Mouse (Mus musculus): ENCODE measurements around the gene Olfr287. TPM values are rescaled to one million over a fixed set of nuclear protein-coding genes. Genes with fewer than 3 reads are reported as not detected.

Olfr287 gene
- polyA plus RNA-seq (2012; fragmentation: generic; extraction: Trizol): under 1 TPM in 1 of 2 experiments, not detected in 1; 0.70 TPM

GRCm38 (mm10) chr15:98220877-98221276 is at the start of gene Olfr287, which contains the start of gene Gm44579:
Olfr287 (minus strand) TSS chr15:98221056.
Gm44579 (minus strand) TSS chr15:98220977.

GRCm38 (mm10) chr15:98257193-98257592 is 36.3 kb upstream of the Olfr287 start, which contains the start of gene H1fnt:
H1fnt (minus strand) TSS chr15:98257293.

GRCm38 (mm10) chr15:98234350-98234749 is 13.5 kb upstream of the Olfr287 start, which contains the start of gene Olfr286:
Olfr286 (minus strand) TSS chr15:98234450.

DNA sequence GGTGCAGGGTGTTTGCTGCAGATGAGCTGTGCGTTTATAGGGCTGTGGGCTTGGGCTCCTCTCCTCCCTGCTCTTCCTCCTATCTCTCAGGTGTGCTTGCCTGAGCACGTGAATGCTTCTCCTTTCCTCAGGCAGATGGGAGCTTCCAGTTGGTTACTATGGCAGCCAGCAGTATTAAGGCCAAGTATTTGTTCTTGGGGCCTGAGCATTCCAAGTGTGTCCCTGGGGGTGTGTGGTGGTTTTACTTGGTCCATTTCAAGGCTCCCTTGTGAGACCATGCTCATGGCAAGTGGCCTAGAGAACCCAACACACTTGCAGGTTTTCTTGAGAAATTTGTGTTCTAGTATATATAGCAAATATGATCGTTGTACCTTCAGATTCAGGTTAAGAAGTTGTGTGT is 25.4 kb downstream of the Olfr287 start, which contains the start of gene Olfr288:
Gene Olfr288, minus strand, starts transcription at position 101 of the 400 bp plus-strand sequence.

GRCm38 (mm10) chr15:98166963-98167644 is 53.8 kb downstream of the Olfr287 start, which contains the start of gene Ccdc184:
Ccdc184 (plus strand) TSS chr15:98167158.

GRCm38 (mm10) chr15:98165525-98165924 is 55.3 kb downstream of the Olfr287 start, which contains the start of gene Asb8:
Asb8 (minus strand) TSS chr15:98165625.

Other genes with a start within 250 kb of the Olfr287 start
- gene Col2a1, start 216.4 kb downstream of the Olfr287 start, polyA plus RNA-seq (2012; fragmentation: generic; extraction: Trizol): 10 to 100 TPM; 17.3 to 25.2 TPM
- gene Pfkm, start 128.5 kb downstream of the Olfr287 start, polyA plus RNA-seq (2012; fragmentation: generic; extraction: Trizol): 100 to 1,000 TPM in 1 of 2 experiments, 10 to 100 TPM in 1; 31.0 to 113 TPM
- gene Senp1, start 127.3 kb downstream of the Olfr287 start, polyA plus RNA-seq (2012; fragmentation: generic; extraction: Trizol): 10 to 100 TPM in 1 of 2 experiments, 1 to 10 TPM in 1; 3.6 to 11.2 TPM
- gene Asb8, start 55.4 kb downstream of the Olfr287 start, polyA plus RNA-seq (2012; fragmentation: generic; extraction: Trizol): 10 to 100 TPM; 18.4 to 40.3 TPM
- gene Ccdc184, start 53.9 kb downstream of the Olfr287 start, polyA plus RNA-seq (2012; fragmentation: generic; extraction: Trizol): 1 to 10 TPM; 2.8 to 6.3 TPM
- not detected for gene Olfr288, start 25.5 kb downstream of the Olfr287 start, polyA plus RNA-seq (2012; fragmentation: generic; extraction: Trizol)
- gene Gm44579, start 79 bp downstream of the Olfr287 start, polyA plus RNA-seq (2012; fragmentation: generic; extraction: Trizol): not detected
- gene Olfr286, start 13.4 kb upstream of the Olfr287 start, polyA plus RNA-seq (2012; fragmentation: generic; extraction: Trizol): not detected
- not detected for gene H1fnt, start 36.2 kb upstream of the Olfr287 start, polyA plus RNA-seq (2012; fragmentation: generic; extraction: Trizol)
- gene Zfp641, start 75.1 kb upstream of the Olfr287 start, polyA plus RNA-seq (2012; fragmentation: generic; extraction: Trizol): under 1 TPM in 1 of 2 experiments, not detected in 1; 0.02 TPM
- not detected for gene Olfr285, start 96.3 kb upstream of the Olfr287 start, polyA plus RNA-seq (2012; fragmentation: generic; extraction: Trizol)
- gene Olfr284, start 119.9 kb upstream of the Olfr287 start, polyA plus RNA-seq (2012; fragmentation: generic; extraction: Trizol): not detected
- not detected for gene Olfr283, start 159.9 kb upstream of the Olfr287 start, polyA plus RNA-seq (2012; fragmentation: generic; extraction: Trizol)
- gene Olfr282, start 210.2 kb upstream of the Olfr287 start, polyA plus RNA-seq (2012; fragmentation: generic; extraction: Trizol): not detected
- gene Olfr281, start 231.5 kb upstream of the Olfr287 start, polyA plus RNA-seq (2012; fragmentation: generic; extraction: Trizol): not detected
- gene OR5BS1P, start 248.8 kb upstream of the Olfr287 start, polyA plus RNA-seq (2012; fragmentation: generic; extraction: Trizol): not detected

Data from C3H10T1/2 (cell line).